Mouse (Mus musculus): ENCODE measurements at regions not wholly inside any gene's neighbourhood (a gene's known extent, or its start where the extent isn't known, plus 50 kb on each side); places are given as distances from the start of the nearest gene placed in this dataset.

GRCm38 (mm10) chr3:35235066-35235465, 518.8 kb upstream of the Atp11b start:
- DNase-seq = no peak

- no peak for DNase-seq
Observed at GRCm38 (mm10) chr3:35235772-35236171, 518.1 kb upstream of the Atp11b start.

- no peak for DNase-seq
Observed at GRCm38 (mm10) chr3:35237342-35237741, 516.6 kb upstream of the Atp11b start.

GRCm38 (mm10) chr3:35242349-35242748, 511.6 kb upstream of the Atp11b start:
- no peak for DNase-seq

- no peak for DNase-seq
Observed at GRCm38 (mm10) chr3:35242871-35243529, 510.9 kb upstream of the Atp11b start.

GRCm38 (mm10) chr3:35245003-35245402, 508.9 kb upstream of the Atp11b start:
- DNase-seq = no peak

- DNase-seq = no peak
Observed at GRCm38 (mm10) chr3:35245946-35246665, 507.8 kb upstream of the Atp11b start.

- no peak for DNase-seq
Observed at GRCm38 (mm10) chr3:35249160-35249559, 504.7 kb upstream of the Atp11b start.

GRCm38 (mm10) chr3:35250092-35250749, 503.7 kb upstream of the Atp11b start:
- DNase-seq = no peak

GRCm38 (mm10) chr3:35253861-35254260, 500.0 kb upstream of the Atp11b start:
- no peak for DNase-seq

- no peak for DNase-seq
Observed at GRCm38 (mm10) chr3:35260936-35261335, 493.0 kb upstream of the Atp11b start.

GRCm38 (mm10) chr3:35268949-35269348, 485.0 kb upstream of the Atp11b start:
- no peak for DNase-seq

- no peak for DNase-seq
Observed at GRCm38 (mm10) chr3:35269977-35270880, 483.7 kb upstream of the Atp11b start.

- DNase-seq = no peak
Observed at GRCm38 (mm10) chr3:35273546-35273945, 480.4 kb upstream of the Atp11b start.

- DNase-seq = no peak
Observed at GRCm38 (mm10) chr3:35280981-35281380, 472.9 kb upstream of the Atp11b start.

- DNase-seq = no peak
Observed at GRCm38 (mm10) chr3:35282106-35282505, 471.8 kb upstream of the Atp11b start.

GRCm38 (mm10) chr3:35294771-35295170, 459.1 kb upstream of the Atp11b start:
- no peak for DNase-seq

GRCm38 (mm10) chr3:35295746-35296145, 458.2 kb upstream of the Atp11b start:
- no peak for DNase-seq

GRCm38 (mm10) chr3:35299036-35299435, 454.9 kb upstream of the Atp11b start:
- DNase-seq = no peak

- no peak for DNase-seq
Observed at GRCm38 (mm10) chr3:35306013-35306412, 447.9 kb upstream of the Atp11b start.

- no peak for DNase-seq
Observed at GRCm38 (mm10) chr3:35314177-35314576, 439.7 kb upstream of the Atp11b start.

GRCm38 (mm10) chr3:35315162-35315561, 438.7 kb upstream of the Atp11b start:
- DNase-seq = no peak

GRCm38 (mm10) chr3:35318348-35318747, 435.6 kb upstream of the Atp11b start:
- no peak for DNase-seq
